8 mouse cellular contexts compared by ENCODE assay signal in the genomic region with DNA sequence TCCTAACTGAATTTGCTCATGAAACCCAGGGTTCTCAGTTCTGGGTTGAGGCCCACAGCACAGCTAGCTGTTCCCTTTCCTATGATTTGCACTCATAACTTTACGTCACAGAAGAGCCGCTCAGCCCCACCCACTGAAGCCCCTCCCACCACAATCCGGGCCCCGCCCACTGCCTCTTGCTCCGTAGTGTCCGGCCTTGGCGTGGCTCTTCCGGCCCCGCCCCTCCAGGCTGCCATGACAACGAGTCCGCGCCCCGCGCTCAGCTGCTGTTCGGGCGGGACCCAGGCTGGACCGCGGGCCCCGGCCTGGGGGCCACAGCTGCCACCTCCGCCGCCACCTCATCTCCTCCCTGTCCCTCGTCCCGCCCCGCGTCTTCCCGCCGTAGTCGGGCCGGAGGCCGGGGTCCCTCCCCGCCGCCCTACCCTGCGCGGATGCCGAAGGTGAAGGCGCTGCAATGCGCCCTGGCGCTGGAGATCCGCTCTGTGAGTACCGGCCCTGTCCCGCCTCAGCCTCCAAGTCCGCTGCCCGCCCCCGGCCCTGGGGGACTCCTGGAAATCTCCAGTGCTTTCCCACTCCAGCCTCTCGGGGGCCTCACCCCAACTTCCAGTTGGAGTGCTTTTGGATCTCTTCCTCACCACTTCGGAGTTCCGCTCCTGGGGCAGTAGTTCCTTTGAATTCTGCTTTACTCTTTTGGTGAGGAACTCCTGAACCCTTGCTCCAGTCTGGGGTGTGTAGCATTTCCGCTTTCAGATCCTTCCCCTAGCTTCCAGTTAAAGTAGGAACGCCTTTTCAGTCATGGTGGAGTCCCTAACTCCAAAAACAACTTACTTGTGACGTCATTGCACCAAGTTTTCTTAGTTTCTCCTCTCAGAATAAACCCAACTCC. TPM values are rescaled to one million over a fixed set of nuclear protein-coding genes. Genes with fewer than 3 reads are reported as not detected.
DNase-seq lines count a peak whose midpoint lies in the region; ATAC-seq and TF ChIP-seq lines count a peak whose summit lies in the region.

A gene (plus strand): TSS at position 209 of the 886 bp plus-strand sequence.

- no peaks in the 10 kb centered on the region for H3K9me3 ChIP-seq in heart, embryonic 12.5 days (replicated peaks)
- H3K9me3 ChIP-seq in kidney, postnatal 0 days (replicated peaks; ENCODE audit: low read length), result no peaks in the 10 kb centered on the region
- H3K9me3 ChIP-seq in liver, embryonic 11.5 days (ENCODE audit: control insufficient read depth, low read length), result no peaks in the 10 kb centered on the region

- H3K36me3 ChIP-seq in C2C12 (ENCODE audit: control insufficient read depth, insufficient read depth) (no peaks in the 10 kb centered on the region), myocyte (ENCODE audit: control insufficient read depth, insufficient read depth) (no peaks in the 10 kb centered on the region)
- 0 out of 2 replicates have a peak, but pooled peaks cover 6% of the 10 kb centered on the region for H3K36me3 ChIP-seq in heart, embryonic 12.5 days
- H3K36me3 ChIP-seq in kidney, postnatal 0 days (ENCODE audit: insufficient read depth, low read length), result no peaks in the 10 kb centered on the region
- H3K36me3 ChIP-seq in liver, embryonic 11.5 days (ENCODE audit: control insufficient read depth, insufficient read depth, low read length), result no peaks in the 10 kb centered on the region

- peak within 1 kb of the TSS; percentile 93 for H3K27ac ChIP-seq in brown adipose tissue, adult 24 weeks (replicated peaks; ENCODE audit: low read depth, low read length)
- peak within 1 kb of the TSS; percentile 83 for H3K27ac ChIP-seq in heart, embryonic 12.5 days (ENCODE audit: poor library complexity, severe bottlenecking)
- peak within 1 kb of the TSS; percentile 91 for H3K27ac ChIP-seq in kidney, postnatal 0 days
- H3K27ac ChIP-seq in liver, embryonic 11.5 days (ENCODE audit: low read depth, low read length), result peak within 1 kb of the TSS; percentile 3; the same call in 1 of the 2 replicates

- H3K27me3 ChIP-seq in C2C12 (ENCODE audit: control insufficient read depth, insufficient read depth, insufficient read length) (no peaks in the 10 kb centered on the region), myocyte (ENCODE audit: control insufficient read depth, insufficient read depth, insufficient read length) (no peaks in the 10 kb centered on the region)
- no peaks in the 10 kb centered on the region for H3K27me3 ChIP-seq in heart, embryonic 12.5 days (replicated peaks)
- no peaks in the 10 kb centered on the region for H3K27me3 ChIP-seq in kidney, postnatal 0 days (ENCODE audit: insufficient read depth, low read length)
- H3K27me3 ChIP-seq in liver, embryonic 11.5 days (replicated peaks; ENCODE audit: control insufficient read depth, insufficient read depth, low read length), result no peaks in the 10 kb centered on the region

- H3K4me1 ChIP-seq in brown adipose tissue, adult 24 weeks (ENCODE audit: control insufficient read depth, insufficient read depth, insufficient read length, low read length), result 0 out of 2 replicates have a peak, but pooled peaks cover 2% of the 10 kb centered on the region
- peaks cover 4% of the 10 kb centered on the region; the same call in 1 of the 2 replicates for H3K4me1 ChIP-seq in heart, embryonic 12.5 days (replicated peaks)
- no peaks in the 10 kb centered on the region for H3K4me1 ChIP-seq in kidney, postnatal 0 days (replicated peaks; ENCODE audit: insufficient read depth, low read length)
- peaks cover 7% of the 10 kb centered on the region; the same call in 1 of the 2 replicates for H3K4me1 ChIP-seq in liver, embryonic 11.5 days (replicated peaks; ENCODE audit: control insufficient read depth, insufficient read depth, low read length)

- peak within 1 kb of the TSS; percentile 68 for H3K4me3 ChIP-seq in C2C12 (ENCODE audit: insufficient read depth, poor library complexity, severe bottlenecking)
- H3K4me3 ChIP-seq in brown adipose tissue, adult 24 weeks (ENCODE audit: insufficient read depth, low read depth, low read length), result peak within 1 kb of the TSS; percentile 95
- peak within 1 kb of the TSS; percentile 89 for H3K4me3 ChIP-seq in heart, embryonic 12.5 days
- peak within 1 kb of the TSS; percentile 68 for H3K4me3 ChIP-seq in kidney, postnatal 0 days (replicated peaks; ENCODE audit: low read depth, low read length)
- peak within 1 kb of the TSS; percentile 64 for H3K4me3 ChIP-seq in liver, embryonic 11.5 days (ENCODE audit: low read depth, low read length)
- peak within 1 kb of the TSS; percentile 44 for H3K4me3 ChIP-seq in myocyte

- TF ChIP-seq CTCF in C2C12 (IDR thresholded peaks at IDR 0.05; ENCODE audit: control insufficient read depth, insufficient read depth, insufficient read length), result no peak
- no peak; the same call in 1 of the 2 replicates for TF ChIP-seq CTCF in kidney, postnatal 0 days (IDR thresholded peaks at IDR 0.05; ENCODE audit: low read depth)

- H3K79me3 ChIP-seq in C2C12 (ENCODE audit: low read depth), result no peaks in the 10 kb centered on the region

- peak; percentile 58 for TF ChIP-seq POLR2A in myocyte (IDR thresholded peaks at IDR 0.05; ENCODE audit: insufficient read length, low read depth)

- ATAC-seq in erythroid progenitor cell, adult 5-6 weeks (replicated peaks; ENCODE audit: low FRiP score, poor library complexity, severe bottlenecking), result peak; percentile 89
- peak; percentile 98 for ATAC-seq in heart, embryonic 12.5 days (ENCODE audit: insufficient number of reproducible peaks, low FRiP score)
- peak; percentile 98 for ATAC-seq in kidney, postnatal 0 days (replicated peaks; ENCODE audit: low FRiP score, low read depth)
- ATAC-seq in liver, embryonic 11.5 days (replicated peaks; ENCODE audit: low FRiP score), result peak; percentile 98

- peak within 1 kb of the TSS; percentile 79 for H3K9ac ChIP-seq in heart, embryonic 12.5 days
- H3K9ac ChIP-seq in kidney, postnatal 0 days (ENCODE audit: low read depth, low read length), result peak within 1 kb of the TSS; percentile 67
- peak within 1 kb of the TSS; percentile 66 for H3K9ac ChIP-seq in liver, embryonic 11.5 days (ENCODE audit: low read depth, low read length)

- H3K4me2 ChIP-seq in heart, embryonic 12.5 days, result peak within 1 kb of the TSS; percentile 69
- H3K4me2 ChIP-seq in kidney, postnatal 0 days (ENCODE audit: low read length), result peak within 1 kb of the TSS; percentile 80
- H3K4me2 ChIP-seq in liver, embryonic 11.5 days, result peak within 1 kb of the TSS; percentile 86
- peak within 1 kb of the TSS; percentile 86 for H3K4me2 ChIP-seq in myocyte (ENCODE audit: low read depth)

- no peaks in the 10 kb centered on the region for H3K79me2 ChIP-seq in C2C12 (ENCODE audit: control insufficient read depth, insufficient read depth)
- peaks cover 3% of the 10 kb centered on the region for H3K79me2 ChIP-seq in myocyte (ENCODE audit: control insufficient read depth, insufficient read depth)

- peak; percentile 93 for DNase-seq in kidney, postnatal 0 days (ENCODE audit: low spot score)
- DNase-seq in liver, embryonic 11.5 days (ENCODE audit: low spot score), result peak; percentile 88
- peak; percentile 89 to 95 for DNase-seq in spleen, postnatal 4 days (ENCODE audit: low spot score in 2 of 2)

- H3ac ChIP-seq in C2C12 (ENCODE audit: control insufficient read depth, insufficient read length, low read depth) (peak within 1 kb of the TSS; percentile 93), myocyte (ENCODE audit: control insufficient read depth, insufficient read length) (peak within 1 kb of the TSS; percentile 70)

- under 1% methylated on average over 48 of the region's 50 CpGs for whole genome bisulfite sequencing in heart, embryonic 12.5 days
- under 1% methylated on average over 48 of the region's 50 CpGs for WGBS in kidney, postnatal 0 days
- under 1% methylated on average over 41 of the region's 50 CpGs for WGBS in liver, embryonic 11.5 days

TF ChIP-seq in C2C12, 6 proteins besides CTCF, POLR2A, EP300 and RAD21:
- TF ChIP-seq MYOG (IDR thresholded peaks at IDR 0.05; ENCODE audit: control insufficient read depth, extremely low read depth, insufficient read length), result no peak
- peak; percentile 14 for TF ChIP-seq MYOD1 (IDR thresholded peaks at IDR 0.05; ENCODE audit: control insufficient read depth, insufficient read length, low read depth)

TF ChIP-seq in myocyte, 11 proteins besides CTCF, POLR2A, EP300 and RAD21:
- no peak for TF ChIP-seq REST (IDR thresholded peaks at IDR 0.05; ENCODE audit: insufficient read depth, insufficient read length)
- no peak for TF ChIP-seq E2F4 (IDR thresholded peaks at IDR 0.05; ENCODE audit: insufficient read depth)
- peak; percentile 23 for TF ChIP-seq TCF3 (IDR thresholded peaks at IDR 0.05; ENCODE audit: insufficient read length, low read depth)
- peak in 2 of 3 experiments; percentile 82 to 83 for TF ChIP-seq MYOG (IDR thresholded peaks at IDR 0.05; ENCODE audit: control insufficient read depth in 1 of 3, insufficient read depth in 1 of 3, insufficient read length in 2 of 3, low read depth in 2 of 3)
- no peak for TF ChIP-seq CEBPB (IDR thresholded peaks at IDR 0.05; ENCODE audit: insufficient read depth, poor library complexity, severe bottlenecking)
- peak; percentile 19 for TF ChIP-seq SRF (IDR thresholded peaks at IDR 0.05; ENCODE audit: control insufficient read depth, insufficient read length, low read depth)
- TF ChIP-seq POLR2AphosphoS2 (IDR thresholded peaks at IDR 0.05; ENCODE audit: insufficient read length, low read depth), result peak; percentile 35
- no peak for TF ChIP-seq USF1 (IDR thresholded peaks at IDR 0.05; ENCODE audit: low read depth)
- no peak for TF ChIP-seq TCF12 (IDR thresholded peaks at IDR 0.05; ENCODE audit: insufficient read depth, poor library complexity, severe bottlenecking)
- TF ChIP-seq MYOD1 (IDR thresholded peaks at IDR 0.05; ENCODE audit: control insufficient read depth in 1 of 3, insufficient read length in 2 of 3, low read depth in 2 of 3), result peak in 2 of 3 experiments; percentile 44 to 88
- TF ChIP-seq MAX (IDR thresholded peaks at IDR 0.05; ENCODE audit: low read depth), result no peak

RNA-seq across cellular contexts. Expression of the gene that starts here (rescaled TPM):
- polyA plus RNA-seq in C2C12 (2012; fragmentation: generic; extraction: Trizol) (6.5 TPM), myocyte (2012; fragmentation: generic; extraction: Trizol) (12.9 TPM)
- polyA plus RNA-seq in brown adipose tissue, adult 24 weeks (2012; ENCODE audit: insufficient read depth, insufficient read length, missing spikeins), result 13.6 and 14.5 TPM in 2 replicates
- 1.4 and 8.0 TPM in 2 replicates for total RNA-seq in erythroid progenitor cell, adult 5-6 weeks (2015; ENCODE audit: low replicate concordance)
- total RNA-seq in erythroid progenitor cell, adult 5-6 weeks (2017; ENCODE audit: low replicate concordance), result 5.1 and 10.8 TPM in 2 replicates
- 17.2 and 23.1 TPM in 2 replicates for polyA plus RNA-seq in heart, embryonic 12.5 days (2016; fragmentation: Nextera tagmentation; extraction: Ambion mirVana)
- 33.2 and 38.5 TPM in 2 replicates for polyA plus RNA-seq in kidney, postnatal 0 days (2015; fragmentation: Nextera tagmentation; extraction: Ambion mirVana)
- polyA plus RNA-seq in liver, embryonic 11.5 days (2014; fragmentation: Nextera tagmentation; extraction: Ambion mirVana), result 10.3 and 12.2 TPM in 2 replicates

Comparison
In these comparisons a context has a peak if more than half of its experiments do, and no peak if none do; other contexts are left out.
1. Peak in every context shown above with its lines: DNase-seq, ATAC-seq, H3K4me3 ChIP-seq and H3K27ac ChIP-seq.
2. H3K4me3 ChIP-seq: peak in every context shown above with its lines; median percentile 95 in brown adipose tissue, adult 24 weeks; 89 in heart, embryonic 12.5 days; 68 in C2C12; 68 in kidney, postnatal 0 days; 64 in liver, embryonic 11.5 days; 44 in myocyte.
3. H3K27ac ChIP-seq: peak in every context shown above with its lines; median percentile 93 in brown adipose tissue, adult 24 weeks; 91 in kidney, postnatal 0 days; 83 in heart, embryonic 12.5 days; 3 in liver, embryonic 11.5 days.